9 mouse cellular contexts compared by ENCODE assay signal in the genomic region with DNA sequence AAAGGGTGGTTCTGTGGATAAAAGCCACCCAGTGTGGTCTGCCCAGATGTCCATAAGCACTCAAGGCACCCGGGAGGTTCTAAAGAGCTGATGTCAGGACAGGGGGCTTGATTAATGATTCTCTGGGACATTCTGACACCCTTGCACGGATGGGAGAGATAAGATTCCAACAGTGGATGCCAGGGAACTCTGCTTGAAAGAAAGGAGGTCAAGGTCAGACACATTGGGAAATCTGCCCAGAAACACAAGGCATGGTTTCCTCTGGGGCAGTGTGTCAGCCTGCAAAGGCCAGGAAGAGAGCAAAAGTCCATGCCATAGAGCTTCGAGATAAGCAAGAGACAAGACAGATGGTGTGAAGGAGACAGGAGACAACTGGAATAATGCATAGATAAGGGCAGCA.
DNase-seq lines count a peak whose midpoint lies in the region; ATAC-seq and TF ChIP-seq lines count a peak whose summit lies in the region.
"Had no signal": no experiment of that assay in that cellular context is flagged by ENCODE, and none has a peak within 500 bp of the region (broad histone marks: within the 10 kb centered on the region; RNA-seq: fewer than 3 reads in every experiment).

No protein-coding gene starts in this region.

- H3K9ac ChIP-seq in lung, postnatal 0 days (replicated peaks; ENCODE audit: low read depth), result no peak overlapping the region
- H3K9ac ChIP-seq in midbrain, embryonic 16.5 days (ENCODE audit: low read depth, low read length), result no peak overlapping the region

- TF ChIP-seq CTCF in lung, postnatal 0 days (IDR thresholded peaks at IDR 0.05), result no peak

- intact Hi-C loops in heart, postnatal 25 days (cut with DNase I), result no loop called here

- no peak overlapping the region for H3K4me2 ChIP-seq in lung, postnatal 0 days (replicated peaks; ENCODE audit: low read depth, low read length)
- H3K4me2 ChIP-seq in midbrain, embryonic 16.5 days (ENCODE audit: low read length), result no peak overlapping the region

- no peaks in the 10 kb centered on the region for H3K9me3 ChIP-seq in lung, postnatal 0 days (ENCODE audit: low read length)
- no peaks in the 10 kb centered on the region for H3K9me3 ChIP-seq in forebrain, embryonic 10.5 days
- H3K9me3 ChIP-seq in midbrain, embryonic 16.5 days (replicated peaks; ENCODE audit: control insufficient read depth, low read length, poor library complexity, severe bottlenecking), result no peaks in the 10 kb centered on the region

- no peak overlapping the region for H3K4me3 ChIP-seq in lung, postnatal 0 days (ENCODE audit: low read depth, low read length)
- no peak overlapping the region for H3K4me3 ChIP-seq in forebrain, embryonic 10.5 days
- no peak overlapping the region for H3K4me3 ChIP-seq in midbrain, embryonic 16.5 days (ENCODE audit: low read depth, low read length)

- TF ChIP-seq EP300 in lung, postnatal 0 days (IDR thresholded peaks at IDR 0.05), result peak; percentile 61

- peak; percentile 46 for DNase-seq in NIH3T3 (ENCODE audit: low read depth)
- DNase-seq in adrenal gland, postnatal 4 days (ENCODE audit: low spot score in 2 of 2), result peak; percentile 16 to 52
- DNase-seq in heart, postnatal 25 days (ENCODE audit: low spot score), result peak; percentile 1
- DNase-seq in lung, postnatal 0 days (ENCODE audit: low spot score), result peak; percentile 48
- no peak for DNase-seq in forebrain, embryonic 10.5 days (ENCODE audit: extremely low spot score, low spot score)
- DNase-seq in cerebellum, adult 11 months, result no peak
- DNase-seq in frontal cortex, postnatal 25 days (ENCODE audit: low spot score in 2 of 2), result no peak

- no peaks in the 10 kb centered on the region for H3K27me3 ChIP-seq in lung, postnatal 0 days (replicated peaks; ENCODE audit: insufficient read depth, low read length)
- no peaks in the 10 kb centered on the region for H3K27me3 ChIP-seq in forebrain, embryonic 10.5 days (ENCODE audit: poor library complexity, severe bottlenecking)
- H3K27me3 ChIP-seq in midbrain, embryonic 16.5 days (ENCODE audit: control insufficient read depth, insufficient read depth, low read depth, low read length), result no peaks in the 10 kb centered on the region

- H3K27ac ChIP-seq in lung, postnatal 0 days (ENCODE audit: low read length), result no peak overlapping the region
- H3K27ac ChIP-seq in forebrain, embryonic 10.5 days, result no peak overlapping the region
- H3K27ac ChIP-seq in midbrain, embryonic 16.5 days (ENCODE audit: low read length), result no peak overlapping the region

- no peaks in the 10 kb centered on the region for H3K36me3 ChIP-seq in lung, postnatal 0 days (ENCODE audit: insufficient read depth, low read length)
- no peaks in the 10 kb centered on the region for H3K36me3 ChIP-seq in forebrain, embryonic 10.5 days (replicated peaks)
- no peaks in the 10 kb centered on the region for H3K36me3 ChIP-seq in midbrain, embryonic 16.5 days (ENCODE audit: control insufficient read depth, insufficient read depth, low read length)

- peak; percentile 75 for ATAC-seq in lung, postnatal 0 days
- ATAC-seq in midbrain, embryonic 16.5 days, result no peak
- ATAC-seq: hindbrain, embryonic 16.5 days had no signal

- 5% methylated on average over 3 of the region's 3 CpGs for WGBS in lung, postnatal 0 days
- 76% methylated on average over 3 of the region's 3 CpGs for WGBS in forebrain, embryonic 10.5 days
- WGBS in midbrain, embryonic 16.5 days, result 66% methylated on average over 3 of the region's 3 CpGs

- H3K4me1 ChIP-seq in lung, postnatal 0 days (ENCODE audit: insufficient read depth, low read depth, low read length), result no peaks in the 10 kb centered on the region
- H3K4me1 ChIP-seq in forebrain, embryonic 10.5 days, result no peaks in the 10 kb centered on the region
- H3K4me1 ChIP-seq in midbrain, embryonic 16.5 days (ENCODE audit: control insufficient read depth, insufficient read depth, low read length), result no peaks in the 10 kb centered on the region

Comparison
In these comparisons a context has a peak if more than half of its experiments do, and no peak if none do; other contexts are left out.
1. DNase-seq: peak in NIH3T3 (single experiment), adrenal gland, postnatal 4 days (2 of 2), heart, postnatal 25 days (single experiment) and lung, postnatal 0 days (single experiment); none in forebrain, embryonic 10.5 days (single experiment), cerebellum, adult 11 months (single experiment) and frontal cortex, postnatal 25 days (0 of 2).